Mouse (Mus musculus) lung, postnatal 0 days (tissue): ENCODE results near the gene Gramd4.

Experiments used
- CTCF ChIP-seq: IDR thresholded peaks from 2 replicates; pipeline ENCODE4 v1.5.1; 2016; ENCODE audit warnings: antibody characterized with exemption, mild to moderate bottlenecking
- EP300 ChIP-seq: IDR thresholded peaks from 2 replicates; pipeline ENCODE4 v1.6.1; 2016; ENCODE audit warnings: antibody characterized with exemption, mild to moderate bottlenecking, control low read depth

GRCm38 (mm10) chr15:86035913-86036312 is 21.6 kb upstream of the Gramd4 start:
- TF ChIP-seq CTCF, result no peak
- peak; percentile 68 for TF ChIP-seq EP300
